Mouse (Mus musculus) c-Kit-positive CD71-positive TER-119-negative erythroid progenitor cells, embryonic 14.5 days (primary cell): ENCODE results near the gene Tipin.
"Not testable (repeated sequence)": the region's sequence is repeated elsewhere in the genome, so short reads cannot be mapped to it uniquely, and the experiment has no call there.

Source experiments
- DNase-seq: peaks from one replicate; pipeline ENCODE4 v3.0.0-alpha.2; 2013; ENCODE audit warnings: low read depth

The Tipin gene

GRCm38 (mm10) chr9:64271249-64271648 is 10.1 kb upstream of the Tipin start:
- no peak for DNase-seq

DNA sequence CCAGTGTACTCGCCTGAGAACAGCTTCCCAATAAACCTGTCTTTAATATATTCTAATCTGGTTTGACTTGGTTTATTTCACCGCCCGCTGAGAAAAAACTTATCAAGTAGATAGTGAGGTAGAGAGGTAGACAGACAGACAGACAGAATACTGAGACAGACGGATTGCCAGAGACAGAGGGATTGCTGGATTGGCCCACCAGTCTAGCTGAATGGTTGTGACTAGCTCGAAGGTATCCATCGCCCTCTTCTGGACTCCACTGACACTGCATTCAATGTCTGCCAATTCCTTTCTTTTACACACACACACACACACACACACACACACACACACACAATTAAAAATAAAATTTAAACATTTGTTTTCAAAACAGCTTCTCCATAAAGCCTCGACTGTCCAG is 8.8 kb upstream of the Tipin start:
- DNase-seq = peak; percentile 37

DNA sequence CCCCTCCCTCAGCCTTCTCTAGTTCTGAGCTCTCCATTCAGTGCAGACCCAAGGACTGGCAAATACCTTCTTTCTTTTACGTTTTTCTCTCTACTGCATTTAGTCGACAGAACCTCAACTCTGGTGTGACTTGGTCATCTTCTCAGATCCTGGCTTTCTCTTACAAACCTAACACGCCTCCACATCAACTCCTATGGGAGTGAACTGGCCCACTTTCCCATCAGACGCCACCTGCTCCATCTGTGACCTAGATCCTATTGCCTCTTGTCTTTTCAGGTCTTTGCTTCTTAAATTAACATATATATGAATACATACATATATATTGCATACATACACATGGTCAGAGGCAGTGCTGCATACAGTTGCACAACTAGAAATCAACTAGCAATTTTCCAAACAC is 7.6 kb upstream of the Tipin start:
- no peak for DNase-seq

DNA sequence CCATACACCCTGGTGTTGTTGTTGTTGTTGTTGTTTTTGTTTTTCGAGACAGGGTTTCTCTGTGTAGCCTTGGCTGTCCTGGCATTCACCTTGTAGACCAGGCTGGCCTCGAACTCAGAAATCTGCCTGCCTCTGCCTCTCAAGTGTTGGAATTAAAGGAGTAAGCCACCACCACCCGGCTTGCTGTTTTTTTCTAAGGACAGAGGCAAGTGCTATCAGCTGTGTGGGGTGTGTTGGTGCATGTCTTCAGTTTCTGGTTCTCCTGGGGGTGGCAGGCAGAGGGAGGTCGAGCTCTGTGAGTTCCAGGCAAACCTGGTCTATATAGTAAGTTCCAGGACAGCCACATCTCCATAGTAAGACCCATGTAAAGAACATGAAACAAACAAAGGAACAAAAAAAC is 7.1 kb upstream of the Tipin start:
- no peak for DNase-seq

DNA sequence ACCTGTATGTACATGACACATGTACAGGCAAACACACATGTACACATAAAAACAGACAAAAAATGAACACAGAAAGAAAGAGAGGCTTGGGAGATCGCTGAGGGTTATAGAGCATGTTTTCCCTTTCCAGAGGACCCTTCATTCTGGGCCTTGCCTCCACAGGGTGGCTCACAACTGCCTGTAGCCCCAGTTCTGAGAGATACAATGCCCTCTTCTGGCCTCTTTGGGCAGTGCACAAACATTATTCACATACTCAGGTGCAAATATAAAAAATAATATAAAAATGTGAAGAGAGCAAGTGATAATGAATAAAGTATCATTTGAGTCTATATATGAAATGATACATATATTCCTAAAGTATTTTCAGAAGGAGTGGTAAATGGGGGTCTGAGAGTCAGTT is 6.5 kb upstream of the Tipin start:
- no peak for DNase-seq

DNA sequence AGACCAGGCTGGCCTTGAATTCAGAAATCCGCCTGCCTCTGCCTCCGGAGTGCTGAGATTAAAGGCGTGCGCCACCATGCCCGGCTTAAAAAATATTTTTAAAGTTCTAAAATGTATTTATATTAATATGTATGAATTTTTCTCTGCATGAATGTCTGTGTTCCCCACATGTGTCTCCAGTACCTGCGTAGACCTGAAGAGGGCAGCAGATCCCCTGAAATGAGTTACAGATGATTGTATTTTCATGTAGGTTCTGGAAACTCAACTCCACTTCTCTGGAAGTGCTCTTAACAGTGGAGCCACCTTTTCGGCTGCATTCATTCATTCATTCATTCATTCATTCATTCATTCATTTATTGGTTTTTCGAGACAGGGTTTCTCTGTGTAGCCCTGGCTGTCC is 3.7 kb upstream of the Tipin start:
- peak; percentile 81 for DNase-seq

GRCm38 (mm10) chr9:64278665-64279310 is 2.6 kb upstream of the Tipin start:
- DNase-seq = no peak

DNA sequence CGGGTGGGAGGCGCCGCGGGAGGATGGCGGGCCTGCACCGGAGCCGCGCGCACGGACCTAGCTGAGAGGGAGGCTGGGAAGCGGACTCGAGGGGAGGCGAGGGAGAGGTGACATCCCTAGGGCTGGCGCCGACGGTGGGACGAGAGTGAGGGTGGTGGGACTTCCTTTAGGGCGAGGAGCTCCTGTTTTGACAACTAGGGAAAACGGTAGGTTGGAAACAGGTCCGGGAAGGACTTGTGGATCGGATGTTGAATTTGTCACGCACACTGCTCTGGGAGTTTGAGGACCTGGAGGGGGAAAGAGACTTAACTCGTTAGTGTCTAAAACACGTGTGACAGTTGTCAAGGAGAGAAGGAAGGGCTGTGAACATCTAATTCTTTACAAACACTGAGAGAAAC is 399 bp downstream of the Tipin start:
- DNase-seq = peak; percentile 34

- DNase-seq = peak; percentile 25
These were observed 1.1 kb downstream of the Tipin start for GRCm38 (mm10) chr9:64282404-64282987.

DNA sequence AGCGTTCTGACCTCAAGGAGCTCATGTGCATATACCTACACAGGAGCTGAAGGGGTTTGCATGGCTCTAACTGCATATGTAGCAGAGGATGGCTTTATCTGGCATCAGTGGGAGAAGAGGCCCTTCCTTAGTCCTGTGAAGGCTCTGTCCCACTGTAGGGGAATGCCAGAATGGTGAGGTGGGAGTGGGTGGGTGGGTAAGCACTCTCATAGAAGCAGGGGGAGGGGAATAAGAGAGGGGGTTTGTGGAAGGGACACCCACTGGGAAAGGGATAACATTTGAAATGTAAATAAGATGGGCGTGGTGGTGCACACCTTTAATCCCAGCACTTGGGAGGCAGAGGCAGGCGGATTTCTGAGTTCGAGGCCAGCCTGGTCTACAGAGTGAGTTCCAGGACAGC is 21.7 kb downstream of the Tipin start:
- not testable (repeated sequence) for DNase-seq

DNA sequence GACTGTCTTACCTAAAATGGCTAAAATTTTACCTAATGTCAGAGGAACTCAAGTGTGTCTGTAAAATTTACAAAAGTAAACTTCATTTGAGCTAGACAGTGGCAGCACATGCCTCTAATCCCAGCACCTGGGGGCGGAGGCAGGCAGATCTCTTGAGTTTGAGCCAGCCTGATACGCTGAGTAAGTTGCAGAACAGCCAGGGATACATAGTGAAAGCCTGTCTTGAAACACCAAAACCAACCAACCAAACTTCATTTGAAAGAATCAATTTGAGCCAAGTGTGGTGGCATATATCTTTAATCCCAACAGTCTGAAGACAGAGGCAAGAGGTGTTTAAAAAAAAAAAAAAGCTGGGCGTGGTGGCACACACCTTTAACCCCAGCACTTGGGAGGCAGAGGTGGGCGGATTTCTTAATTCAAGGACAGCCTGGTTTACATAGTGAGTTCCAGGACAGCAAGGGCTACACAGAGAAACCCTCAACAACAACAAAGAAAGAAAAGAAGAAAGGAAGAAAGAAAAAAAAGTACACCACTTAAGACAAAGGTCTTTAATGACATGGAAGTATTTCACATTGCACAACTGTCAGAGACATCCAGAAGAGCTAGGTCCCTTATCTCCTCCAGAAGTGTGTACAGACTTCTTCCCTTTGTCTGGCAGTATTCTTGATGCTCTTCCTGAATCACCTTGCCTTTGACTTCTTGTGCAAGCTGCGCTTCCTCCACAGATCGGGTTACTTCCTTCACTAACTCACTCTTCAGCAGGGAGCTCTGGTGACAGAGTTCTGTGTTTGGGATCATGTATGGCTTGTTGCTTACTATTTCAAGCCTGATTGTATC is 25.3 kb downstream of the Tipin start:
- DNase-seq = no peak

GRCm38 (mm10) chr9:64310996-64311785 is 29.8 kb downstream of the Tipin start:
- no peak for DNase-seq

- DNase-seq = peak; percentile 7
These were observed 30.7 kb downstream of the Tipin start for GRCm38 (mm10) chr9:64312128-64312527.

- no peak for DNase-seq
These were observed 33.3 kb downstream of the Tipin start for GRCm38 (mm10) chr9:64314696-64315095.

GRCm38 (mm10) chr9:64316986-64317385 is 35.6 kb downstream of the Tipin start:
- DNase-seq = no peak

DNA sequence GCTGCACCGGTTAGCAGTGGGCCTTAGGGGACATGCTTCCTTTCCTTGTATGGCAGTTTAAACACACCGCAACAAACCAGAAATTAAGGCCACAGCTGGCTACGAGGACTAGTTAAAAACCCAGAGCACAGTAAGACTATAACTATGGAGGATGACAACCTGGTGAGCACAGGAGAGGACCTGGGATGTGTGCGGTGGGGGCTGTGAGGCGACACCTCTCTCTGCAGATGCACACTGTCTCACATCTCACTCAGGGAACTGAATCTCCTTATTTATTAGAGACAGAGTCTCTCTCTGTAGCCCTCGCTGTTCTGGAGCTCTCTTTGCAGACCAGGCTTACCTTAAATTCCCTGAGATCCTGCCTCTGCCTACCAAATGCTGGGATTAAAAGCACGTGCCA is 42.6 kb downstream of the Tipin start:
- DNase-seq = no peak

DNA sequence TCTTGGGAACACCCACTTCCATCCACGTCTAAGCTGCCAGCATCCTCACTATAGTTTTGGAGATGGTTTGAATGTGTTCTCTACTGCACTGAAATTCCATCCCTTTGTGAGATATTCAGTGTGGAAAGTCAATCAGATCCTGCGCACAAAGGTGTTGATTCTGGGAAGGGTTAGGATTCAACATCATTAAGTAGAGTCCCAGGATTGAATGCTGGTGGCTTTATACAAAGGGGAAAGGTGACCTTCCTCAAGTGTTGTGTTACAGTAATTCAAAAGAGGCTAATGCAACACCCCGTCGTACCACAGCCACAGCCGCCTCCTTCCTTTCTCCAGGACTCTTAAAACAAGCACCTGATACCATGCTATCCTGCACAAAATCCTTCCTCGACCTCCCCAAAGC is 54.4 kb downstream of the Tipin start:
- no peak for DNase-seq

DNA sequence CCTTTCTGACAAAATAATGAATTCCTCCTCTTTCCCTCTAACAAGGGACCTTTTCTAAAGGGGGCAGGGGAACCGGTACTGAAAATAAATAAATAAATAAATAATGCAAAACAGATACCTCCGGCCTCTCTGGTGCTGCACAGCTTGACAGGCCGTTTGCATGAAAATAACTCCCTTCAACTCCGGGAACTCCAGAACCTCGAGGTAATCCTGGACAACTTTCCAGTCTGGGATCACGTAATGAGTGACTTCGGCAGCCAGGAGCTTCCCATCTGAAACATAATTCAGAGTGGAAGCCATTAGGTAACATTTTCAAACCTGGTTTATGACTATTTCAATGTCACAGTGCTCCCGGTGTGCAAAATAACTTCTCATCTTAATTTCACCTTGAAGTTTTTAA is 58.0 kb downstream of the Tipin start:
- no peak for DNase-seq

- peak; percentile 55 for DNase-seq
These were observed 59.2 kb downstream of the Tipin start for GRCm38 (mm10) chr9:64340351-64341253.

DNA sequence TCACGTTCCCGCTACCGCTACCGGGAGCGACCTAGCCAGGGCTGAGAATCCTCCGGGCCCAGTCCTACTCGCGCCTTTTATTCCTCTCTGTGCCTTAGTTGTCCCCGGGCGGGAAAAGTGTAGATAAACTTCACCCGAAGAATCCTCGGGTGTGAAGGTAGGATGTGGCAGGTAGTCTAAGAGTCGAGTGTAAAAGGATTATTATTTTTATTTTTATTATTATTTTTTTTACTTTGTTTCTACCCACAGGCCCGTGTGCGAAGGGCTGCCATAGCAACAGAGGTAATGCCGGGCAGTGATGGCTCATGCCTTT is 59.8 kb downstream of the Tipin start, which contains the start of gene Dis3l:
Gene Dis3l (minus strand): TSS at position 35 of the 313 bp plus-strand sequence.
- DNase-seq = no peak

DNA sequence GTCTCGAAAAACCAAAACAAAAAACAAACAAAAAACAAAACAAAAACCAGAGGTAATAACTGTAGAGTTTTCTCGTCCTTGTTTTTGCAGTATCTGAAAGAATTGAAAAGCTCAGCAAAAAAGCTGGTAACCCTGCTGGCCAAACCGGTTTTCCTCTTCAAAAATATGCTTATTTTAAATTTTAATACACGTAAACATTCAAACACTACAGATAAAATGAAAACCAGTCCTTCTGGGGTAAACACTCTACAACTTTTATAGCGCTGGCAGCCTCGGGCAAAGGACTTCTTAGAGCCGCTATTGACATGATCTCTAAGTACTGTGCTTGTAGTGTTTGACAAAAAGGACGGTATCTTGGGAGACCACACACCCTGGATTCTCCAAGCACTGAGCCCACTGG is 60.3 kb downstream of the Tipin start:
- no peak for DNase-seq

DNA sequence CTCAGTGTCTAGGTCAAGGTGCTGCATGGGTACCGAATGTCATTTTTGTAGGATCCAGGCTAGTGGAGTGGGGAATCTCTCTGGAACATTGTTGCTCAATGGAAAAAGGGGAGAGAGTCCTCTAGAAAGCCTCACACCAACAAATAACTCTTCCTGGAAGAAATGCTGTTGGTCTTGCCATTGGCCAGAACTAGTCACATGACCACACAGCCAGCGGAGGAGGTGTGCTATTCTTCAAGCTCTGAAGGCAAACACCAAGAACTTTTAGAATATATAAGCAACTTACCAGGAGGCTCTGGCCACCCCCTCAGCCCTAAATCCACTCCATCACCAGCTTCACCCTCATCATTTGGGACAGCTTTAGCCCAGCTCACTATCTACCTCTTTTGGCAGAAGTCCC is 62.3 kb downstream of the Tipin start:
- no peak for DNase-seq
